Mouse (Mus musculus) urinary bladder, adult 18-20 months (tissue): ENCODE results near the gene Trim65.

ENCODE experiments used
- DNase-seq, 2 experiments: peaks; one replicate each; pipeline ENCODE4 v3.0.0; 2022; ENCODE audit warnings: low spot score in 2 of 2, mixed read lengths in 2 of 2

The Trim65 gene

DNA sequence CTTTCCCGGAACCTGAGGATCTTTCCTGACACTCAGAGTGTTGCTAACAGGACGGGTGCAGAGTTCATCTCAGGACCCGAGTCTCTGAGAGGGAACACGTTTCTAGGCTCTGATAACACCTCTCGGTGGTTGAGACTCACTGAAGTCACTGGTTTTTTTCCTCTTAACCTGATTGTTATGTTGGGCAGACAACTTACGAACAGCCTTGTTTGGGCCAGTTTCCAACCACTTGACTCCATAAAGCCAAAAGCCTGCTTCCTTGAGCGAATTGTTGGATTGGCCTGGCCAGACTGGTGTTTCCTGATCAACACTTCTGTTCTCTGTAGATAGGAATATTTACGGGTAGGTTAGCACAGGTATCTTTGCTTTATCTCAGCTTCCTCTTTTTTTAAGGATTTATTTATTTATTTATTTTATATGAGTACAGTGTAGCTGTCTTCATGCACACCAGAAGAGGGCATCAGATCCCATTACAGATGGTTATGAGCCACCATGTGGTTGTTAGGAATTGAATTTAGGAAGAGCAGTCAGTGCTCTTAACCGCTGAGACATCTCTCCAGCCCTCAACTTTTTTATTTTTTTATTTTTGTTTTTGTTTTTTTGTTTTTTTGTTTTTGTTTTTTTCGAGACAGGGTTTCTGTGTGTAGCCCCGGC is 42.1 kb downstream of the Trim65 start:
- no peak for DNase-seq

DNA sequence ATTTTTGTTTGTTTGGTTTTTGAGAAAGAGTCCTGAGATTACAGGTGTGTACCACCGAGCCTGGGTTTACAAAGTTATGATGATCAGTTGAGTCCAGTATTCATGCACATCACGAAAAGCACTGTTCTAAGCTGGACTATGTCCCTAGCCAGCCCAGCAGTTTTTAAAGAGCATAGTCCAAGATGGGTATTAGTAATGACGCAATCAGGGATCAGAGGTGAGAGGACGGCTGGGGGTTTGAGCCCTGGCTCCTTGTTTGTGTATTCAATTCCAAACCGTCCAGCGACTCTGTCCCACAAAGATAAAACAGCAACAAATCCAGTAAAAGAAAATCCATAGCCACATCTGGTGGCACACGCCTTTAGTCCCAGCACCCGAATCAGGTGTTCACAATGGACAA is 42.7 kb downstream of the Trim65 start:
- no peak for DNase-seq

DNA sequence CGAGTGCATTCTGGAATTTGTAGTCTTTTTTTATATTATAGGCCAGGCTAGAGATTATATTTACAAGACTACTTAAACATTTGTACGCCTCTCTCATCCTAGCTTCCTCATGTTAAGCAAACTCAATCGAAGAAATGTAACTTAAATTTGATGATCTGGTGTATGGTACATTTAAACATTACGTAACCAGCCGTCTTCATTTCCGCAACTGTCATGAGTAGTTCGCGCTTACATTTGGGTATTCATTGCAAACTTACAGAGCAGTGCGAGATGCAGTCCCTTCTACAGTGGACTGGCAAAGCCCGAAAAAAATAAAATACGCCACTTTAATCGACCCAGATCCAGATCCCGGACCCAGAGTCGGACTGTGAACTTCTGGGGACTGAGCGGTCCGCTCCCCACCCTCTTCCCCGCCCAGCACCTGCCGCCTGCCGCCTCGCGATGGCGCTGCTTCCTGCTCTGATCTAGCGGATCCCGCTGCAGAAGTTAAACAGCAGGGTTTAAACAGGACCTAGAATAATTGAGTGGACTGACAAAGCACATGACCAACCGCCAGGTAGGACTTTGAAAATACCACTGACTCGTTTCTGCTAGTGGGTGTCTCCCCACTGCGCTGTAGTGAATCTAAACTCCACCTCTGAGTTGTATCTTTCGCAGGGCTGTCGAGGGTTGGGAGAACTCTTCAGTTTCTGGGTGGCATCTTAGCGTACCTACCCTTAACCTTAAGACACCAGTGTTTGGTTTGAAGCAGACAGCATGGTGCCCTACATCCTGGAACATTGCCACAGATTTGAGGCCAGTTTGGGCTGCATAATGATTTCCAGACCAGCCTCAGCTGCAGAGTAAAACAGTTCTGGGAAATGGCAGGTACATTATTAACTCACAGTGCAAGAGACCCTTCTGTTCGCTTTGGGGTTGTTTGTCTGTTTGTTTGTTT is 43.5 kb downstream of the Trim65 start:
- peak; percentile 83 to 92 for DNase-seq

DNA sequence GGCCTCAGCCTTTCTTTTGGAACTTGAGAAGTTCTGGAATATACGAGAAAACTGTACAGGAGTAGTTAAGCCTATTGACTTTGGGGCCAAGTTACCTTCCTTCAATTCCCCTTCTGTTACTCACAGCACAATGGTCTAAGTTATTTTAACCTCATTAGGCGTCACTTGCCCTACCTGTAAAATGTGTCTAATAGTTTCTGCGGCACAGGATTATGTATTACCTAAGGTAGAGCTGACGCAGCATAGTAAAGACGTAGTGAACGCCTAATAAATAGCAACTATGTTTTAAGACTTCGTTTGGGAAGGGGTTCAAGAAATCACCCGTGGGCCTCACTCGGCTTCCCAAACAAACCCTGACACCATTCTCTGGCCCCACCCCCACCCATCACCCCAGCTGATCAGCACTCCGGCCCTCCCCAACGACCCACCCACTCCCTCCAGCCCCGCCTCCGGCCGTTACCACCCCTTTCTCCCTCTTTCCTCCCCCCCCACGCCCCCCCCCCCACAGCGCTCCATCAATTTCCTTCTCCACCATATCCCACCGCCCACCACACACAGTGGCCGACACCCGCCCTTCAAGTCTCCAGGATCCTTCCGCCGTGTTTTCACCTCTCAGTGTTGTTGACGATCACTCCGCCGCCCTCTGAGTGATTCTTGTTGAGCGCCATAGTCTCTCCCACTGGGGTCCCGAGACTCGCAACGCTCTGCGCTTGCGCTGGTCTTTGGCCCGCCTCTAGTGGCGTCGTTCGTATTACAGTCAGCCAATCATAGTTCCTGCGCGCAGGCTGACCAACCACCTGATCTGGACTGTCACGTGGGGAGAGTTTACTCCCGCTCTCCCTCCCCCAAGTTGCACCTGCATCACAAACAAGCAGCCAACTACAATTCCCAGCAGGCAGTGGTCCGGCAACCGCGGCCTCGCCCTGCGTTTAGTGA is 44.4 kb downstream of the Trim65 start, which contains the start of gene Wbp2:
TSS of gene Wbp2 (minus strand) at position 738 of the 936 bp plus-strand sequence.
- DNase-seq = peak; percentile 92 to 97

DNA sequence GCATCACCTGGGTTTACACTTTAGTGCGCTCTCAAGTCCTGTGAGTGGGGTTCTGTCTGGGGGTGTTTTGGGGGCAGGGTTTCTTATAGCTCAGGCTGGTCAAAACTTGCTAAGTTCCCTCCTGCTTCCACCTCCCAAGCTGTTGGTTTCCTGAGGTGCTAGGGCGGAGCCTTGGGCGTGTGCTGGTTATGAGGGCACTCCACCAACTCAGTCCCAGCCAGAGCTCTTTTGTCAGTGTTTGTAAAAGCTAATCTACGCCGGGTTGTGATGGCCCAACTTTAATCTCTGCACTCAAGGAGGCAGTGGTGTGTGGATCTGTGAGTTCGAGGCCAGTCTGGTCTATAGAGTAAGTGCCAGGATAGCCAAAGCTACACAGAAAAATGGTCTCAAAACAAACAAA is 46.8 kb downstream of the Trim65 start:
- no peak for DNase-seq

DNA sequence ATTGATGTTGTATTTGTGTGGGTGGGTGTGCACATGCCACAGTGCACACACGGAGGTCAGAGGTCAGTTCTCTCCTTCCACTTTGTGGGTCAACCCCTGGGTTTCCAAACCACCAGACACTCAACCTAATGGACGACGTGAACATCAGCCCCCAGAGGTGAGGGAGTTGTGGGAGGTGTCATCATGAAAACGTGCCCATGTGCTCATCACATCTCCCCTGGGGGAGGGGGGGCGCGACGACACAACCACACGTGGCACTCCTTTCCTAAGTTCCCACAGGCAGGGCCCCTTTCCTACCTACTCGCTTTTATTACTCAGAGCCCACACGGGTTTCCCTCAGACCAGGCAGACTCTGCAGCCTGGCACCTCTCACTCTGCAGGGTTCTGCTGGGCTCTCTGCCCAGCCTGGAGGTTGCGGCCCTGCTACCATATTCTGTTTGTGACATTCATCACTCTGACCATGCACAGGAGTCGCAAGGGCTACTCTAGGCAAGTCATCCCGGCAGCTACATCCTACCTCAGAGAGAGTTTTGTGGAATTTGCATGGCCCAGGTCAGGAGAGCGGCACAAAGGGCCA is 47.7 kb downstream of the Trim65 start:
- no peak for DNase-seq

DNA sequence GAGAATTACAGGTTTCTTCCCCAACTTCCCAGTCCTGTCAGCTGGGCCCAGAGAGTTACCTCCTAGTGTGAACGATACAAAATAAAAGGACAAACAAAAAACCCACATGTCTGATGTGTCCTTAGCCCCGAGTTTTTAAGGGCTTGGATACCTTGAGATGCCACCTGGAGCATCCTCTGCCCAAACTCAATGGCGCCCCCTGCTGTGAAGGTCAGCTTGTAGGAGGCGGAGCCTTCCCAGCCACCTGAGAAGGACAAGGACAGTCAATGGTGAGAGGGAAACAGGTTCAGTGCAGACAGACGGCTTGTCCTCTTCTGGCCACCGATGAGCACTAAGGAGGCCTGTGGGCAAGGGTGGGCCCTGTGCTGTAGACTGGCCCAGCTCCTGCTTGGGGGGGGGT is 49.8 kb downstream of the Trim65 start:
- peak in 1 of 2 experiments; percentile 38 for DNase-seq

DNA sequence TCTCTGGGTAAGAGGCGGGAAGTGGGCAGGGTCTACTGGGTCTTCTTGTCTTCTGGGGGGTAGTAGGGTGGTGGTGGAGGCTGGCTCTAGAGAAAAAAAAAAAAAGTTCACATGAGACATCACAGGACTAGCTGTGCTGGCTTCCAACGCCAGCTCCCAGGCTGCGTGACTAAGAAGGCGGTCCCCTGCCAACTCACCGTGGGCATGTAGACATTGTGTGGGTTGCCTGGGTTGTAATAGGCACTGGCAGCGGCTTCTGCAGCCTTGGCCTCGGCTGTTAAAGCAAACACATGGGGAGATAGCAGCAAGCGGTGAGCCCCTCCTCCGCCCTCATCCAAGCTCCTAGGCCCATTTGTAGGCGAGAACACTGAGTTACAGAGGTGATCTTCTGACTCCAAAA is 51.4 kb downstream of the Trim65 start:
- no peak for DNase-seq

DNA sequence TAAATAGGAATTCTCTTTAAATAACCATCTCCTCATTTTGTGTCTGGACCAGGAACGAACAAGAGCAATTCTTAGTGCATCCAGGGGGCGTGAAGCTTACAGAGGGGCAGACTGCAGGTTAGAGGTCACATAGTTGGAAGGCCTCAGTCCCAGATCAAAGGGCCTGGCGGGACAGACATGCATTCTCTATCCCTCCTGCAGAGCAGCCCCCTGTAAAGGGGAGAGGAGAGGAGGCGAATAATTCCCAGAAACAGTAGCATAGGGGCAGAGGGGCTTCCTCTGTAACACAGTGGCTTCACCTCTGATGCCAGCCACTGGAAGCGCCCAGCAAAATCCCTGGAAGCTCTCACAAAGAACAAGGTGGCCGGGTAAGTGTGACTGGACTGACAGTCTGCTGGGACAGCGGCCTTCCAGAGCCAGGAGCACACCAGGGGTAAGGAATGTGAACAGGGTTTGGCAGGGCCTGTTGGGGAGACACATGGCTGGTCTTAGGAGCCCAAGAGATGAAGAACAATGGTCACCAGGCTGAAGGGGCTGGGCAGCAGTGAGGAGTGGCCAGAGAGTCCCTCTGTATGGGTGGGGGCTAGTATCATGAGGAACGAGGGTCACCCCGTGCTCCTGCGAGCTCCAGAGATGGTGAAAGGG is 52.1 kb downstream of the Trim65 start:
- no peak for DNase-seq

DNA sequence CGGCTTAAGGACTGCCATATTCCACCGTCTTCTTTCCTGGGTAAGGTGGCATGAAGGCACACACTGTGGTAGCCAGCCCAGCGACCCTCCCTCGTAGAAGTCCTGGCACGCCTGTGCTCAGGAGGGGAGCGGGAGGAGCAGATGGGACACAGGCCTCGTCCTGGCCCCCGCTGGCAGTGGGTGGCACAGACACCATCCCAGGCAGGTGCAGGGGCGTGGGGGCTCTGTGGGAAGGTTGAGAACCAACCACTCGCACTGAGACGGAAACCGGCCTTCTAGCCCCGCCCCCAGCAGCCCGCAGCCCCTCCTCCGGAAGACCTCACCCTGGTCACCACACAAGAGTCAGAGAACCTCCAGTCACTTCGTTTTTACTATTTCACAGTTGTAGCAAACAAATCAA is 52.7 kb downstream of the Trim65 start:
- peak in 1 of 2 experiments; percentile 42 for DNase-seq

DNA sequence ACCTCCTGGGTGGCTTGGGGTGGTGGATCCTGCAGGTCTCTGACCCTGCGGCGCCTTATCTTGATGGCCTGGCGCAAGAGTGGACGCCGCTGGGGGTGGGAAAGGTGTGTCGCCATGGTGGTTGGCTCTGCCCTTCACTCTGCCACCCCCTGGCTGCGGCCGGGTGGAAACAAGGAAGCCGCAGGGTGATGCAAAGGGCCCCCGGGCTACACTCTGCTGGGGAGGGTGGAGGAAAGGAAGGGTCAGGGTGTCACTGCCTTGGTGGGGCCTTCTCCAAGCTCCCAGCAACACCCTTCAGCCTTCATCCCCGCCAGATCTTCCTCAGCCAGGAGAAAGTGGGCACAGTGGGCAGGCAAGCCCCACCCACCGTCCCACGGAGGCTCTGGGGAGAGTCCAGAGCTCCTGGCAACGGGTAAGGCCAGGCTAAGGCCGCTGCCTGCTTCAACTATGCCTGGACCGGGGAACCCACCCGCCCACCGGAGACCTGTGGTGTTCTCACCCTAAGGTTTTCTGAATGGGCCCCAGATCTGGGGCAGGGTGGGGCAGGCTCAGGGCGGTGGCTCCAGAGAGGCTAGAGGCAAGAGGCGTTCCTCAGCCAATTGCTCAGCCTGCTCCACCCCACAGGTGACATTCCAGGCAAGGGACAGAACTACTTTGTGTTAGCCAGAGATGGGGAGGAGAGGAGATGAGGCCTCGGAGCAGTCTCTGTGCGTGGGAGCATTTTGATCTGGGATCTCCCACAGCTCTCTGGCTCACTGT is 53.3 kb downstream of the Trim65 start, which contains the start of gene Unc13d:
TSS of gene Unc13d (minus strand) at position 516 of the 759 bp plus-strand sequence.
- peak; percentile 43 to 56 for DNase-seq

DNA sequence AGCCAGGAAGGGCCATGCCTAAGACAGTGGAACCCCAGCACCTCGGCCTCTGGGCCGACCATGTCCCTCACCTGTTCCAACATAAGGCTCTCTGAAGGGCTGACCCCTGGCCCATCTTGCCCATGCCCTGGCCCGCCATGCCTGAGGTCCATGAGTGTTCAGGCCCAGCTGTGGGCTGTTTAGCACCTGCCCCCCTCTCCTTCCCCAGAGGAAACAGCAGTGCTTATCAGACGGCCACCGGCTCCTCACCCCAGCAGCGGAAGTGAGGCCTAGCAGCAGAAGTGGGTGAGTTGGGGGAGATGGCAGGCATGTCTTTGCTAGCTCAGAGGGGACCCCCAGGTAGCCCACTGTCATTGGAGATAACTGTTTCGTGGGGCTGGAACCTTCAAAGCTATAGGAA is 54.1 kb downstream of the Trim65 start:
- no peak for DNase-seq

DNA sequence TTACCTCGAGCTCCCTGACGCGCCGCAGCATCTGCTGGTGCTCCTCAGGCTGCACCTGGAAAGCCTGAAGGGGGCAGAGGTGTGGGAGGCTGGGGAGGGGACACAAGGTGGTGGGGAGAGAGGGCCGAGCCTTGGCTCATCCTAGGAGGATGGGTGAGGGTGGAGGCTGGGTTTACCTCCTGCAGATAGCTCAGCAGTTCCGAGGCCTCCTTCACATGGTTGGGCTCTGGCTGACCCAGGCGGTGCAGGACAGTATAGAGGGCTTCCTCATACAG is 54.7 kb downstream of the Trim65 start:
- no peak for DNase-seq

DNA sequence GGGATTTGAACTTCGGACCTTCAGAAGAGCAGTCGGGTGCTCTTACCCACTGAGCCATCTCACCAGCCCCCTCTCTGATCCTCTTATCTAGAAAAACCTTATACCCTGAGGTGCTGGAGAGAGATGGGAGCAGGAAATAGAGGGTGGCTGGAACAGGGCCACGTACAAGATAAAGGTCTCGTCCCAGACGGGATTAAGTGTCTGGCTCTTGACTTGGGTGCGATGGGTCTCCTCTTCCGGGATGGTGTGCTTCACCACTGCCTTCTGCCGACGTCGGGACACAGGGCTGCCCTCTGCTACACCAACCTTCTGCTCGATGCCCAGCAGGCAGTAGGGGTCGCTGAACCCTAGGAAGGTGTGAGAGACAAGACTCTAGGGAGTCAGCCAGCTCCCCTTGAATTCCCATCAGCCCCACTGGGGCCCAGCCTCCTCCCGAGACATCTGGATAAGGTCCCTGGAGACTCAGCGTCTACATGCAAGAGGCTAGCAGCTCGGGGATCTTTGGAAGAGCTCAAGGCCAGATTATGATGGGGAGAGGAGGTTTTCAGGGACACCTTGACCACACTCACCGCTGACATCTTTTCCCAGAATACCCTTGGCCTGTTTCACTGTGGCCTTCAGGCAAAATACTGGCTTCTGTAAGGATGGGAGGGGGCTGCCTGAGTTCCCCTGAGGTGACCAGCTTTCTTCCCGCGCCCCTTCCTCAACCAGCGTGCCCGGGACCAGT is 55.2 kb downstream of the Trim65 start:
- DNase-seq = no peak

DNA sequence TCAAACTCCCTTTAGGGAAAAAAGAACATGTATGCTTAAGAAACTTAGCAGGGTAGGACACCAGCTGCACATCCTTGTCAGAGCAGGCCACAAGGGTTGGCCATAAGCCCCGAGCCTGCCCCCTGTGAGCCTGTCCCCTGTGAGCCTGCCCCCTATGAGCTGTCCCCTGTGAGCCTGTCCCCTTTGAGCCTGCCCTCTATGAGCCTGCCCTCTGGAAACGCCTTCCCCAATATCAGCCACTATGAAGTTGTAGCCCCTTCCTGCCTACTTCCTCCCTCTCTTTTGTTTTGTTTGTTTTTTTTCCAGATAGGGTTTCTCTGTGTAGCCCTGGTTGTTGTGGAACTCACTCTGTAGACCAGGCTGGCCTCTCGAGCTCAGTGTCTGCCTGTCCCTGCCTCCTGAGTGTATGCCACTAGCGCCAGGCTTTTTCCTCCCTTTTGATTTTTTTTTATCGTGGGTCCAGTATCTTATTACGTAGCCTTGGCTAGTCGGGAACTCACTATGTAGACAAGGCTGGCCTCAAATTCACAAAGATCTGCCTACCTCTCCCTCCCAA is 56.4 kb downstream of the Trim65 start:
- no peak for DNase-seq

DNA sequence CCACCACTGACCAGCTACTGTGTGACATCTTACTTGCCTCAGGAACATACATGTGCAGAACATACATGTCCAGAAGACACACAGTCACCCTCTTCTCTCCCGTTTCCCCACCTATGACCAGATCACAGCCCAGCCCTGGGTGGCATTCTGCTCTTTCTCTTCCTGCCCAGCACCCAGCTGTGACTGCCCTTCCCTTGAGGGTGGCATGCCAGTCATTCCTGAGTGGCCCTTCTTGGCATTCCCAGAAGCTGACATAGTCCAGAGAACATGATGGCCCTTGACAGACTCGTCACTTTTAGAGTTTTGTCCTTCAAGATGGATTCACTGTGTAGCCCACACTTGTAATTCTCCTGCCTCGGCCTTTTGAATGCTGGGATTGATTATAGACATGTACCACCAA is 58.3 kb downstream of the Trim65 start:
- no peak for DNase-seq
